Mouse (Mus musculus) small intestine, adult 2 months (tissue): ENCODE measurements at regions not wholly inside any gene's neighbourhood (a gene's known extent, or its start where the extent isn't known, plus 50 kb on each side); places are given as distances from the start of the nearest gene placed in this dataset.

ENCODE experiments used
- H3K27ac ChIP-seq: fragments of 200-500 bp; 2 replicates; pipeline ENCODE4 v1.5.1; 2012; ENCODE audit warnings: low read depth, low read length, control low read depth, inconsistent platforms; ENCODE audit not compliant: insufficient read depth
- H3K27me3 ChIP-seq: fragments of 200-500 bp; 2 replicates; pipeline ENCODE4 v1.6.1; 2012; ENCODE audit warnings: mild to moderate bottlenecking, moderate library complexity, low read length, inconsistent platforms; ENCODE audit not compliant: control insufficient read depth, insufficient read depth
- H3K36me3 ChIP-seq: fragments of 200-500 bp; 2 replicates; pipeline ENCODE4 v1.6.1; 2012; ENCODE audit warnings: mild to moderate bottlenecking, low read length, control low read depth, inconsistent platforms; ENCODE audit not compliant: control insufficient read depth, insufficient read depth
- H3K4me1 ChIP-seq: fragments of 200-500 bp; 2 replicates; pipeline ENCODE4 v1.6.1; 2012; ENCODE audit warnings: low read length, inconsistent platforms, mixed read lengths; ENCODE audit not compliant: control insufficient read depth, insufficient read depth, insufficient read length
- H3K4me3 ChIP-seq: fragments of 200-500 bp; 2 replicates; pipeline ENCODE4 v1.5.1; 2012; ENCODE audit warnings: low read depth, mild to moderate bottlenecking, control low read depth, inconsistent platforms, low read length, moderate library complexity
- CTCF ChIP-seq: fragments of 200-500 bp; IDR thresholded peaks from 2 replicates; pipeline ENCODE4 v1.5.1; 2012; ENCODE audit warnings: low read depth, mild to moderate bottlenecking, control low read depth, inconsistent platforms, low read length, moderate library complexity, mixed read lengths; ENCODE audit not compliant: insufficient replicate concordance, insufficient read length; ENCODE audit errors: extremely low read depth
- POLR2A ChIP-seq: fragments of 200-500 bp; IDR thresholded peaks from 2 replicates; pipeline ENCODE4 v1.6.1; 2012; ENCODE audit warnings: low read depth, mild to moderate bottlenecking, control low read depth, inconsistent platforms, low read length, moderate library complexity
- WGBS: fragments of 180-500 bp; shearing (Covaris S2); methylation state at CpG from one replicate; pipeline ENCODE4 v1.1.7; 2018; 5-methylcytosine and 5-hydroxymethylcytosine counted together

DNA sequence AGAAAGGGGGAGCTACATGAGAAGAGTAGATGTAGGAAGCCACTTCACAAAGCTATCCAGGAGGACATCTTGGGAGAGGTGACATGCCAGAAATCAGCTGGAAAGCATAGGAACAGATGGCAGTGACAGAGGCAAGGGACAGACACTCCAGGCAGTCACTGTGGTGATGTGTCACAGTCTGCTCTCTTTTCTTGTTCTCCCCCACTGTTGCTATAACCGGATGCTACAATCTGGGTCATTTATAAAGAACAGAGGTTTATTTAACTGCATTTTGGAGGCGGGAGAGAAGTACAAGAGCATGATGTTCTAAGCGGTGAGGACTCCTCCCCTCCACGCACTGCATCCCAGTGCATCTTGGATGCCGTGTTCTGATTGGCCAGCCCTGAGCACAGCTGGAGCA lies 133.8 kb upstream of the Med13l start:
- Histone ChIP-seq H3K27me3 (no peaks in the 10 kb centered on the region), H3K4me1 (no peaks in the 10 kb centered on the region; the same call in 1 of the 2 replicates), H3K4me3 (no peak overlapping the region), H3K36me3 (no peaks in the 10 kb centered on the region), H3K27ac (no peak overlapping the region)
- WGBS = 71% methylated on average over 5 of the region's 5 CpGs
- TF ChIP-seq CTCF = no peak
- no peak for TF ChIP-seq POLR2A

DNA sequence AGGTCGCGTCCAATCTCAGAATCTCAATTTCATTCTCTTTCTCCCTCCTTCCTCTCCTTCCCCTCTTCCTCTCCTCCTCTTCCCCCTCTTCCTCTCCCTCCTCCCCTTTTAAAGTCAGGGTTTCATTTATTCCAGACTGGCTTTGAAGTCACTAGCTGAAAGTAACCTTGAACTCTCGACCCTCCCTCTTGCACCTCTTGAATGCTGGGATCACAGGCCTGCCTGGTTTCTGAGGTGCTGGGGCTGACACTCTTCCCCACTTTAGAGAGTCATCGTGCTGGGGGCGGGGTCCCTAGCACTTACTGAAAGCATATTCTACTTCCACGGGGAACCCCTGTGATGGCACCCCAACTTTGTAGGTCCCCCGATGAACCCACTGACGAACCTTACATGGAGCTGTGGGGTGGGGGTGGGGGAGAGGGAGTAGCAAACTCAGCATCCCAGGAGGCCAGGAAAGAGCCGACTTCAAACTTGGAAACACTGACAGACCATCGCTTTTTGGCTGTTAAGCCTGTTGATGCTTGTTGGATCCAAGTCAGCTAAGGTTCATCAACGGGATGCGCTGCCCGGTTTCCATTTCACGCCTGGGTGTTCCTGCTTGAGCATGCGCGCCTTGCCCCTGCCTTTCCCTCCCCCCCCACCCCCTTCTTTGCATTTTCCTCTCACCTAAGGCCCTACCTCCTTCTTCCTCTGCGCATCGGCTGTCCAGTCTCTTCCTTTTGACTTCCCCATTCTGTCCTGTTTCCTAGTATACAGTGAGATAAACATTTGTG lies 132.0 kb upstream of the Med13l start:
- no peaks in the 10 kb centered on the region for H3K27me3 ChIP-seq
- no peaks in the 10 kb centered on the region for H3K36me3 ChIP-seq
- H3K27ac ChIP-seq = no peak overlapping the region
- no peak overlapping the region for H3K4me3 ChIP-seq
- TF ChIP-seq CTCF = no peak
- no peak for TF ChIP-seq POLR2A
- no peaks in the 10 kb centered on the region; the same call in 1 of the 2 replicates for H3K4me1 ChIP-seq
- 74% methylated on average over 18 of the region's 18 CpGs for WGBS

DNA sequence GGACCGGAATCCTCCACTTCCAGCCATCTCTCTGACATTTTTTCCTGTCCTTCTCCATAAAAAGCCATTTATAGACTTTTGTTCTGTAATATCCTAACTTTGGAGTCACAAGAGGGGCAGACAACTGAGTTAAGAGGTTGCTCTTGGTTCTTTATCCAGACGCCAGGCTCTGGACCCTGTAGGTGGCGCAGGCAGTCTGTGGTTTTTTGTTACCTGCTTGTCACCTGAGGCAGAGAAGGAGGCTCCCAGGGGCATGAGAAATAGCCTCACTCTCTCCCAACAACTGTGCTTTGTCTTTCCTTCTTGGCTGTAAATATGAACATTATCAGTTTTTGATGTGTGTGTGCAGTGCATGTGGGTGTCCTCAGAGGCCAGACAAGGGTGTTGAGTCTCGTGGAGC lies 126.9 kb upstream of the Med13l start:
- 56% methylated on average over 4 of the region's 4 CpGs for WGBS
- Histone ChIP-seq H3K27me3 (no peaks in the 10 kb centered on the region), H3K36me3 (no peaks in the 10 kb centered on the region), H3K4me3 (no peak overlapping the region), H3K4me1 (no peaks in the 10 kb centered on the region), H3K27ac (no peak overlapping the region)
- no peak for TF ChIP-seq POLR2A
- TF ChIP-seq CTCF = peak; percentile 58; the same call in 1 of the 2 replicates

DNA sequence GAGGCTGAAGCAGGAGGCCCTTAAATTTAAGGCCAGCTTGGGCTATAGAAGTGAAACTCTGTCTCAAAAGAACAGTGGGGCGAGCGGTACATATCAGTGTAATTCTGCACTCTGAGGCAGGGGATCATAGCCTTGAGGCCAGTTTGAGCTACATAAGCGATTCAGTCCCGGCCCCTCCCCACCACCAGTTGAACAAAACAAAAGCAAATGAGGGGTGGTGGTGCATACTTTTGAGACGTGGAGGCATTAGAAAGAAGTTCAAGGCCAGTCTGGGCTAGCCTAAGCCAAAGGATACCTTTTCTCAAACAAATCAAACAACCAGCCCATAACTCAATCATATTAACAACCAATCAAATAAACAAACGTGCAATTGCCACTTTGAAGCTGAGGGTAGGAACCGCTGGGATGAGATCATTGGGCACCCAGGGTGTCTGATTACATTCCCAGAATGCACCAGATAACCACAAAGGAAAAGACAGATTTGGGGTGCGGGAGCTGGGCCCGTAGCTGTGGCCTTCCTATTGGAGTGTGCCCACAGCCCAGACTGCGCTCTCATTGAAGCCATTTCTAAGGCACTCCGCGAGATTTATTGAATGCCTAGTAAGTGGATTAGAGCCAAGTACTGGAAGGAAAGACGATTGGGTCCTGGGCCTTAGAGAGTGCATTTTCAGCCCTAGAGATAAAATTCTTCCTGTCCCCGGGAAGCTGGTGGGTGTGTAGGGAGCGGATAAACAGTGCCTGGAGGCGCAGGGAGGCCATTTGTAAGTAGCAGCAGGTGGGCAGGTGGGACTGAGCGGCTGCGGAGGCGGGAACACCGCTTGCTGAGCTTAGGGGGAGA lies 125.5 kb upstream of the Med13l start:
- no peaks in the 10 kb centered on the region for H3K36me3 ChIP-seq
- WGBS = 72% methylated on average over 20 of the region's 20 CpGs
- H3K27ac ChIP-seq = no peak overlapping the region
- H3K27me3 ChIP-seq = no peaks in the 10 kb centered on the region
- H3K4me3 ChIP-seq = no peak overlapping the region
- no peaks in the 10 kb centered on the region for H3K4me1 ChIP-seq
- TF ChIP-seq CTCF (no peak), POLR2A (no peak)

DNA sequence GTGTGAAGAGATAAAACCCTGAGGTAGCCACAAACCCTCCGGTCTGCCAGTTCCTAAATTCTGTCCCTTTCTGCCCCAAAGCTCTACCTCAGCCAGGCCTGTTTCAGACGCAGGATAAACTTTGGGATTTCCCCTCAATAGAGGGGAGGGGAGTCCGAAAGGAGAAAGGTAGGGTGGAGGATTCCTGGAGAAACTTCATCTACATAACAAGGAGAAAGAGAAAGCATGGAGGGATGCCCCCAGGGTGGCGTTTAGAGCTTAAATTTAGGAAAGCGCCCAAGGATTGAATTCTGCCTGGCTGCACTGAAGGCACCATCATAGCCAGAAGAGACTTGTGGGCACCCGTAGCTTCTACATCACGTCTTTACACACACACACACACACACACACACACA lies 124.9 kb upstream of the Med13l start:
- Histone ChIP-seq H3K4me1 (no peaks in the 10 kb centered on the region), H3K36me3 (no peaks in the 10 kb centered on the region), H3K27me3 (no peaks in the 10 kb centered on the region), H3K4me3 (no peak overlapping the region), H3K27ac (no peak overlapping the region)
- WGBS = 83% methylated on average over 7 of the region's 7 CpGs
- no peak for TF ChIP-seq CTCF

DNA sequence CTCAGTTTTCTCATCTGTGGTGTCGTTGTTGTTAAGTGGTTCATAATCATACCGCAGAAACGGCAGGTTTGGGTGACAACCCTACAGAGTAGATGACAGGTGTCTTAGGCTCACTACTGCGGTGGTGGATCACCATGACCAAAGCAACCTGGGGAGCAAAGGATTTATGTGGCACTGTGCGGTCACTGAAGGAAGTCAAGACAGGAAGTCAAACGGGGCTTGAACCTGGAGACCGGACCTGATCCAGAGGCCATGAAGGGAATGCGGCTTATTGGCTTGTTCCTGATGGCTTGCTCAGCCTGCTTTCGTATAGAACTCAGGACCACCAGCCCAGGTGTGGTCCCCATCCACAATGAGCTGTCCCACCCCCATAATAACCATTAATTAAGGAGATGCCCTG lies 124.4 kb upstream of the Med13l start:
- WGBS = 87% methylated on average over 9 of the region's 9 CpGs
- no peak for TF ChIP-seq POLR2A
- TF ChIP-seq CTCF = no peak
- Histone ChIP-seq H3K27ac (no peak overlapping the region), H3K4me1 (no peaks in the 10 kb centered on the region), H3K36me3 (no peaks in the 10 kb centered on the region), H3K27me3 (no peaks in the 10 kb centered on the region), H3K4me3 (no peak overlapping the region)

DNA sequence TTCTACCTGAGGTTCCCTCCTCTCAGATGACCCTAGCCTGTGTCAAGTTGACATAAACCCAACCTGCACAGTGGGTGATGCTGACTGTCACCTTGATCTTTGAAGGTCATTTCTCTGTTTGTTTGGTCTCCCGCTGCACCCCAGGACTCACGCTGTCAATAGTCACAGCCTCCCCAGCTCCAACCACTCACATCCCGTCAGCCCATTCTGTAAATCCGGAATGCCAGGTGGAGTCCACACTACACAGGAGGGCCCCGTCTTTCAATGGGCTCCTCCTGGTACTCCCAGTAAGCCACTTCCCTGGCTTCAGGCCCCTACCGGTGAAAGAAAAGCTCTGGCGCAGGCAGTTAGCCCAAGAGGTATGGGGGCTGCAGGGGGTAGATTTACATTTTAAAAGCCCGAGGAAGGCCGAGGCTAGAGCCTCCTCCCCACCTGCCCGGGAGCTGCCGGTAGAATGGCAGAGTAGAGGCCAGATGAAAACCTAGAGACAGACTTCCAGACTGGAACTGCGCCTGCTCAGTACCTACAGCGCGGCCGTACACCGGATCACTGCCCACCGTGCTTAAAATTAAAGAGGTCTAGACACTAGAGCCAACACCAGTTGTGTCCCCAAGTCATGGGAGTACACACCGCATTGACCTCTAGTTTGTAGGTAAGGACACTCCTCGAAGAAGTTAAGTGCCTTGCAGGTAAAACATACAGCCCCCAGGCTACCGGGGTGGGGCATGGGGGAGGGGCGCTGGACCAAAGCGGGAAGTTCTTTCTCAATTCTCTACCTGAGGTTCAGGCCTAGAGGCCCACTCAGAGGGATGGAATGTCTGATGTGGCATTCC lies 123.8 kb upstream of the Med13l start:
- Histone ChIP-seq H3K27me3 (no peaks in the 10 kb centered on the region), H3K36me3 (no peaks in the 10 kb centered on the region), H3K4me3 (no peak overlapping the region), H3K4me1 (no peaks in the 10 kb centered on the region), H3K27ac (no peak overlapping the region)
- TF ChIP-seq POLR2A (no peak), CTCF (no peak)
- 74% methylated on average over 22 of the region's 22 CpGs for WGBS
